Mouse (Mus musculus) olfactory bulb, adult 2 months (tissue): ENCODE measurements around the gene B230219D22Rik. TPM values are rescaled to one million over a fixed set of nuclear protein-coding genes. Genes with fewer than 3 reads are reported as not detected.

Experiments
- H3K27ac ChIP-seq: fragments of 200-500 bp; 2 replicates; pipeline ENCODE4 v1.5.1; 2012; ENCODE audit warnings: low read depth, low read length; ENCODE audit not compliant: insufficient read depth
- H3K4me1 ChIP-seq: fragments of 200-500 bp; 2 replicates; pipeline ENCODE4 v1.6.1; 2012; ENCODE audit warnings: low read length; ENCODE audit not compliant: control insufficient read depth, insufficient read depth
- H3K4me3 ChIP-seq: fragments of 200-500 bp; 2 replicates; pipeline ENCODE4 v1.5.1; 2012; ENCODE audit warnings: mild to moderate bottlenecking, low read depth, low read length, moderate library complexity; ENCODE audit not compliant: insufficient read depth
- CTCF ChIP-seq: fragments of 200-500 bp; IDR thresholded peaks from 2 replicates; pipeline ENCODE4 v1.5.1; 2012; ENCODE audit warnings: low read depth, mild to moderate bottlenecking, low read length, moderate library complexity; ENCODE audit not compliant: insufficient read depth
- POLR2A ChIP-seq: fragments of 200-500 bp; IDR thresholded peaks from 2 replicates; pipeline ENCODE4 v1.6.1; 2012; ENCODE audit warnings: mild to moderate bottlenecking, low read depth, low read length, moderate library complexity; ENCODE audit not compliant: insufficient read depth
- WGBS: fragments of 180-500 bp; shearing (Covaris S2); methylation state at CpG from one replicate; pipeline ENCODE4 v1.1.7; 2018; 5-methylcytosine and 5-hydroxymethylcytosine counted together
- polyA plus RNA-seq: library from polyadenylated mRNA; stranded (reverse); fragments of >200 nt; gene quantifications from 2 replicates; pipeline ENCODE4 v1.2.4, GENCODE M21; 2012; ENCODE audit warnings: low replicate concordance; ENCODE audit not compliant: missing spikeins, insufficient read depth, insufficient read length

The B230219D22Rik gene
- polyA plus RNA-seq, 1 experiment, result not detected

GRCm38 (mm10) chr13:55715908-55716510 lies 23.1 kb downstream of the B230219D22Rik start:
- WGBS, result 79% methylated on average over 7 of the region's 7 CpGs
- no peak overlapping the region for H3K4me3 ChIP-seq
- no peak overlapping the region for H3K27ac ChIP-seq

GRCm38 (mm10) chr13:55721516-55721915 lies 28.6 kb downstream of the B230219D22Rik start:
- 57% methylated on average over 8 of the region's 8 CpGs for WGBS
- no peak overlapping the region for H3K4me3 ChIP-seq
- no peak overlapping the region for H3K27ac ChIP-seq
- TF ChIP-seq POLR2A, result no peak
- no peak for TF ChIP-seq CTCF
- peaks cover 8% of the 10 kb centered on the region for H3K4me1 ChIP-seq

More at GRCm38 (mm10) chr13:55715908-55716510, 23.1 kb downstream of the B230219D22Rik start:
- H3K4me1 ChIP-seq, result peaks cover 16% of the 10 kb centered on the region
- TF ChIP-seq CTCF, result no peak
- TF ChIP-seq POLR2A, result no peak

GRCm38 (mm10) chr13:55721995-55722394 lies 29.1 kb downstream of the B230219D22Rik start:
- H3K4me3 ChIP-seq, result no peak overlapping the region
- H3K27ac ChIP-seq, result no peak overlapping the region
- TF ChIP-seq POLR2A (no peak), CTCF (no peak)
- 81% methylated on average over 2 of the region's 2 CpGs for WGBS
- peaks cover 8% of the 10 kb centered on the region for H3K4me1 ChIP-seq

GRCm38 (mm10) chr13:55726598-55727119 lies 33.7 kb downstream of the B230219D22Rik start:
- peak overlapping the region; percentile 78 for H3K27ac ChIP-seq
- H3K4me1 ChIP-seq, result no peaks in the 10 kb centered on the region; the same call in 1 of the 2 replicates
- WGBS, result 3% methylated on average over 4 of the region's 4 CpGs
- peak overlapping the region; percentile 70 for H3K4me3 ChIP-seq
- TF ChIP-seq CTCF (no peak), POLR2A (no peak)

GRCm38 (mm10) chr13:55727120-55727838 lies 34.4 kb downstream of the B230219D22Rik start, which contains the start of gene Pcbd2:
Gene Pcbd2 (plus strand): TSS chr13:55727368.
- Histone ChIP-seq H3K4me3 (peak within 1 kb of the TSS; percentile 70), H3K27ac (peak within 1 kb of the TSS; percentile 78), H3K4me1 (no peaks in the 10 kb centered on the region; the same call in 1 of the 2 replicates)
- TF ChIP-seq CTCF (no peak), POLR2A (no peak; the same call in 1 of the 2 replicates)
- WGBS, result under 1% methylated on average over 73 of the region's 73 CpGs

- 2% methylated on average over 19 of the region's 19 CpGs for WGBS
- peak overlapping the region; percentile 78 for H3K27ac ChIP-seq
- no peaks in the 10 kb centered on the region; the same call in 1 of the 2 replicates for H3K4me1 ChIP-seq
- peak overlapping the region; percentile 70 for H3K4me3 ChIP-seq
- TF ChIP-seq CTCF, result 0 out of 2 replicates have a peak, but pooled peaks have one; percentile 10
- no peak for TF ChIP-seq POLR2A
These were observed 34.9 kb downstream of the B230219D22Rik start for GRCm38 (mm10) chr13:55727839-55728238.

GRCm38 (mm10) chr13:55730716-55731115 lies 37.8 kb downstream of the B230219D22Rik start:
- TF ChIP-seq CTCF (no peak), POLR2A (no peak)
- H3K4me1 ChIP-seq, result peaks cover 2% of the 10 kb centered on the region; the same call in 1 of the 2 replicates
- WGBS, result 76% methylated on average over 7 of the region's 7 CpGs

GRCm38 (mm10) chr13:55732121-55732520 lies 39.2 kb downstream of the B230219D22Rik start:
- Histone ChIP-seq H3K27ac (no peak overlapping the region), H3K4me3 (no peak overlapping the region), H3K4me1 (peaks cover 2% of the 10 kb centered on the region; the same call in 1 of the 2 replicates)
- TF ChIP-seq CTCF (no peak), POLR2A (no peak)
- 77% methylated on average over 2 of the region's 2 CpGs for WGBS

More at GRCm38 (mm10) chr13:55730716-55731115, 37.8 kb downstream of the B230219D22Rik start:
- Histone ChIP-seq H3K4me3 (no peak overlapping the region), H3K27ac (no peak overlapping the region)
